Mouse (Mus musculus) limb, embryonic 12.5 days (tissue): ENCODE data around the gene Foxd1. TPM values are rescaled to one million over a fixed set of nuclear protein-coding genes. Genes with fewer than 3 reads are reported as not detected.

ENCODE experiments used
- ATAC-seq: fragments of 200-750 bp; cut with Nextera tagmentation; 2 replicates; pipeline ENCODE4 v1.8.0; 2017; ENCODE audit warnings: low read depth, moderate TSS enrichment; ENCODE audit not compliant: insufficient number of reproducible peaks, insufficient read depth, low FRiP score, low TSS enrichment
- H3K27ac ChIP-seq: fragments of 300-500 bp; sonication (generic); 2 replicates; pipeline ENCODE4 v1.5.1; 2016; ENCODE audit warnings: mild to moderate bottlenecking, moderate library complexity
- H3K27me3 ChIP-seq: fragments of 300-500 bp; sonication (generic); 2 replicates; pipeline ENCODE4 v1.6.1; 2016; ENCODE audit warnings: mild to moderate bottlenecking, moderate library complexity
- H3K36me3 ChIP-seq: fragments of 300-500 bp; sonication (generic); 2 replicates; pipeline ENCODE4 v1.6.1; 2016; ENCODE audit warnings: mild to moderate bottlenecking, moderate library complexity
- H3K4me1 ChIP-seq: fragments of 300-500 bp; sonication (generic); replicated peaks from 2 replicates; pipeline ENCODE4 v1.6.1; 2016
- H3K4me2 ChIP-seq: fragments of 300-500 bp; sonication (generic); 2 replicates; pipeline ENCODE4 v1.6.1; 2016; ENCODE audit warnings: mild to moderate bottlenecking, moderate library complexity
- H3K4me3 ChIP-seq: fragments of 300-500 bp; sonication (generic); replicated peaks from 2 replicates; pipeline ENCODE4 v1.5.1; 2016; ENCODE audit warnings: mild to moderate bottlenecking
- H3K9ac ChIP-seq: fragments of 300-500 bp; sonication (generic); replicated peaks from 2 replicates; pipeline ENCODE4 v1.6.1; 2016; ENCODE audit warnings: mild to moderate bottlenecking, moderate library complexity
- H3K9me3 ChIP-seq: fragments of 300-500 bp; sonication (generic); 2 replicates; pipeline ENCODE4 v1.6.1; 2016; ENCODE audit warnings: mild to moderate bottlenecking, moderate library complexity
- WGBS: fragments of 180-500 bp; shearing (Covaris S2); methylation state at CpG from one replicate; pipeline ENCODE4 v1.1.7; 2016; 5-methylcytosine and 5-hydroxymethylcytosine counted together
- polyA plus RNA-seq: library from polyadenylated mRNA; unstranded; fragments of >200 nt; fragmentation: Nextera tagmentation; extraction: Ambion mirVana; gene quantifications from 2 replicates; pipeline ENCODE4 v1.2.1, GENCODE M21; 2016

The Foxd1 gene
- polyA plus RNA-seq, 1 experiment from 2014 or later = 0.25 TPM

DNA sequence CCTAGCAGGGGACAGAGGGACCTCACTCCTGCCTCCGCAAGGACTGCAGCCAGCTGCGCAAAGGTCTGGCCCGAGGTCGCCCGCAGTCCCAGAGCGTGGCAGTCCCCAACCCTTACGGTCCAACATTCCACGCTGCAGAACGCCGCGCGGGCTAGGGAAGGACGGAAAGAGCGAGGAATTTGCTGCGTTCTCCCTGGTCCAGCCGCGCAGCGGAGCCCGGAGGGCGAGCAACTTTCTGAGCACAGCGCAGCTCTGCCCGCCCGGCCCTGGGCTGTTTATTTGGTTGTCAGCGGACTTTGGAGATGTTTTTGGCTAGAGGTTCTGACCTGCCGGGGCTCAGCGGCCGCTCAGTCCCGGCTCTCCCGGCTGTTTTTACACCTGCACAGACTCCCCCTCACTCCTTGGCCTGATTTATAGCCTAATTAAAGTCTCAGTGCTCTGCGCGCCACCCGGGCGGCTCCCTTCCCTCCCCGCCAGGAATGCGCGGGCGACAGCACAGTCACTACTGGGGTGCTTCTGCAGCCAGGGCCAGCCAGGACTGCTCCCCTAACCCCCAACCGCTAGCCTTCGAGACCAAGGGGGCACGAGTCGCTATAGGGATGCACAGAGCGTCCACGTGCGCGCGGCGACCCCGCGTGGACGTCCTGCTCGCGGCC is 11.9 kb downstream of the Foxd1 start:
- Histone ChIP-seq H3K9ac (no peak overlapping the region), H3K27me3 (peaks cover 85% of the 10 kb centered on the region), H3K4me1 (peaks cover 15% of the 10 kb centered on the region), H3K4me2 (peak overlapping the region; percentile 59), H3K27ac (no peak overlapping the region), H3K36me3 (no peaks in the 10 kb centered on the region), H3K4me3 (peak overlapping the region; percentile 35), H3K9me3 (no peaks in the 10 kb centered on the region)
- WGBS = under 1% methylated on average over 52 of the region's 52 CpGs
- ATAC-seq = peak; percentile 66

DNA sequence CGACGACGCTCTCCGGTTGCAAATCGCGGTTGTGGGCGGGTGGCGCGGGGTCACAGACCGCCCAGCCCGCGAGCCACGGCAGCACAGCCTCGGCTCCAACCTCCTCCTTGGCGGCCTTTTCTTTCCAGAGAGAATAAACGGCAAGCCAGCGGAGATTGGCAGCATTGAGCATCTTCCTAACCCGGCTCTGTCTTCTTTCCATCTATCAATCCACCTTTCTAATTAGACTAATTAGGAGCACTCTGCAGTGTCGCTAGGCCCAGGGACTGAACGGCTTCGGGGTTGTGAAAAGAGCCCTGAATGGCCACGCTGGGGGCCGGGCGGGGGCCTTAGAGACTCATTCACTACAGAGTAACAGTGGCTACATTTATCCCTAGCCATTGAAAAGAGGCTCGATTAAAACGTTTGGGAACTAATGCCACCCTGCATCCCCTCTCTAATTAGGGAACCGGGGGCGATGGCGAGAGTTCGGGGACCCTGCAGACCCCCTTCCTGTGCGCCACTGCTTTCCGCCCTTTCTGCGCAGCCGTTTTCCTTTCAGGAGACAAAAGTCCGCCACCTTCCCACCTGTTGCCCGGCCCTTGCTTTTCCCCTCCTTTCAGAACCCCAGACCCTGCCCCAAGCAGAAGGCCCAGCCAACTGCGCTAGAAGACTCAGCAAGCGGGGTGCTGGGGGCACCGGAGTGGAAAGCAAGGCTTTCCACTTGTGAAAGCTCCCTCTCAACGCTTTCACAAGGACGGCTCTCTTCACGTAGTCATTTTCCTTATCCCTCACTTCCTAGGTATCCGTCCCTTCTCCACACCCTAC is 12.6 kb downstream of the Foxd1 start:
- Histone ChIP-seq H3K27ac (no peak overlapping the region), H3K4me2 (peak overlapping the region; percentile 59), H3K9ac (no peak overlapping the region), H3K9me3 (no peaks in the 10 kb centered on the region), H3K36me3 (no peaks in the 10 kb centered on the region), H3K27me3 (peaks cover 85% of the 10 kb centered on the region), H3K4me3 (peak overlapping the region; percentile 35), H3K4me1 (peaks cover 15% of the 10 kb centered on the region)
- ATAC-seq = 0 out of 2 replicates have a peak, but pooled peaks have one; percentile 42
- 1% methylated on average over 43 of the region's 43 CpGs for WGBS

DNA sequence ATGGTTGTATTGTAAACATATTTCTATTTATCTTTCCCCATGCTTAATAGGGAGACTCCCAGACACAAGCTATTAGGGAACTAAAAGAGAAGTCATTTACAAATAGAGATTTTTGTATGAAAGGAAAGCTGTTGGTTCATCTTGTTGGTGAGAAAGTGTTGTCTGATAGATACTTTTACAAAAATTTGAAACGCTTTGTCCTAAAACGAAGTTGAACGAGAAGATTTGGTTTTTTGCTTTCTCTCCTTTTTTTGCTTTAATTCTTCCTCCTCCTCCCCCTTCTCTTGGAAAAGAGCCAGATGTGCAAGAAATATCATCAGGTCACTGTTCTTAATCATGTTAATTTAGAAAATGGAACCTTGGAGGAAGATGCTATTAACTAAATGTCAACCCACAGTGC is 13.6 kb downstream of the Foxd1 start:
- H3K4me2 ChIP-seq = no peak overlapping the region
- H3K9me3 ChIP-seq = no peaks in the 10 kb centered on the region
- H3K4me3 ChIP-seq = no peak overlapping the region
- no peaks in the 10 kb centered on the region for H3K36me3 ChIP-seq
- peaks cover 82% of the 10 kb centered on the region for H3K27me3 ChIP-seq
- no peak for ATAC-seq
- 6% methylated on average over 3 of the region's 3 CpGs for WGBS
- H3K4me1 ChIP-seq = peaks cover 15% of the 10 kb centered on the region
- H3K27ac ChIP-seq = no peak overlapping the region
- H3K9ac ChIP-seq = no peak overlapping the region

DNA sequence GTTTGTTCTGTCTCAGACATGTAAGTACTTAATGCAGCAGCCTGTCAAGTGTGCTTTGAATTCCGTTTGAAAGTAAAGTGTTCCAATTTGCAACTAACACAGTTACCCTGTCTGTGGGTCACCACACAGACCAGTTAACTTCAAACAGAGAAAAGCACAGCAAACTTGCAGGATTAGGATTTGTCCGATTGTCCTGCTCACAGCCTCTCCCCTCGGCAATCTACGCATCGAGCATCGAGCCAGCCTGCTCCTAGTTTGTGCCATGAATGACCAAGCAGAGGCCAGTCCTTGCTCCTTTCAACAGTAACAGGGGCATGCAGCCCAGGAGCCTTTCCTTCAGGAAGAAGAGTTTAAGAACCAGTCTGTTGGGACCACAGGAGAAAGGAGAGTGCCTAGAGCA is 15.0 kb downstream of the Foxd1 start:
- WGBS = 11% methylated on average over 6 of the region's 6 CpGs
- no peak for ATAC-seq
- Histone ChIP-seq H3K36me3 (no peaks in the 10 kb centered on the region), H3K9ac (no peak overlapping the region), H3K27me3 (peaks cover 72% of the 10 kb centered on the region), H3K4me2 (no peak overlapping the region), H3K4me1 (peaks cover 15% of the 10 kb centered on the region), H3K4me3 (no peak overlapping the region), H3K27ac (no peak overlapping the region), H3K9me3 (no peaks in the 10 kb centered on the region)

DNA sequence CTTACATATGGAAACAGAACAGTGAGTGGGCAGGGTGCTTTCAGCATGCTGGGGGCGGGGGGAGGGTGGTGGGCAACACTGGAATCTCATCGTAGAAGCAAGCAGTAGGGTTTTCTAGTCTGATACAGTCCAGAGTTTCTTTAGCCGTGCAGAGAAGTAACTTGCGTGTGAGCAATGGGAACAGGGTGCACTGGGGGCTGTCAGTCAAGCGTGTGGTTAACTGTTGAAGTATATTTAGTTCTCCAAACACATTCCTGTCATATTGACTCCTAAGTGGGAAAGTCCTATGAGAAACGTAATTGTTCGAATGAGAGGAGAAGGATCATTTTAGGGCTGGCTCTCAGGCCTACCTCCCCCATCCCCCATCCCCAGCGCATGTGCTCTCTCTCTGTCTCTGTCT is 20.5 kb downstream of the Foxd1 start:
- H3K27ac ChIP-seq = no peak overlapping the region
- H3K4me2 ChIP-seq = no peak overlapping the region
- H3K9ac ChIP-seq = no peak overlapping the region
- H3K36me3 ChIP-seq = no peaks in the 10 kb centered on the region
- ATAC-seq = no peak
- H3K27me3 ChIP-seq = peaks cover 36% of the 10 kb centered on the region
- H3K4me1 ChIP-seq = no peaks in the 10 kb centered on the region
- no peaks in the 10 kb centered on the region for H3K9me3 ChIP-seq
- H3K4me3 ChIP-seq = no peak overlapping the region
- WGBS = 67% methylated on average over 8 of the region's 8 CpGs

DNA sequence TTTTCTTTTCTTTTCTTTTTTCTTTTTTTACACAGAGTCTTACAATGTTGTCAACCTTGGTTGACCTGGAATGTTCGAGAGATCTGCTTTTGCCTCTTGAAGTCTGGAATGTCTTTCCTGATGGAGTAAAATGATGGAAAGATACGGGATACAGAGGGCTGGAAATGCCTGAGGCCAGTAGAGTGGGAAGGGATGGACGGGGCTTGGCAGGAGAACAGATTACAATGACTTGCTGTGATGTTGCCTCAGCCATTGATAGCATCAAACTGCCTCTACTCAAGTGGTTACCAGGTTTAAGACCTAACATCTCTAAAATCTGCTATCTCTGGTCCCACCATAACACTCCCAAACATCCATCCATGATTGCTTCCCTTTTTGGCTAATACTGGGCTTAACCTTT is 20.9 kb downstream of the Foxd1 start:
- Histone ChIP-seq H3K36me3 (no peaks in the 10 kb centered on the region), H3K27ac (no peak overlapping the region), H3K4me1 (no peaks in the 10 kb centered on the region), H3K4me3 (no peak overlapping the region), H3K4me2 (no peak overlapping the region), H3K9ac (no peak overlapping the region), H3K27me3 (peaks cover 32% of the 10 kb centered on the region), H3K9me3 (no peaks in the 10 kb centered on the region)
- no peak for ATAC-seq
- WGBS = 54% methylated on average over 3 of the region's 3 CpGs

DNA sequence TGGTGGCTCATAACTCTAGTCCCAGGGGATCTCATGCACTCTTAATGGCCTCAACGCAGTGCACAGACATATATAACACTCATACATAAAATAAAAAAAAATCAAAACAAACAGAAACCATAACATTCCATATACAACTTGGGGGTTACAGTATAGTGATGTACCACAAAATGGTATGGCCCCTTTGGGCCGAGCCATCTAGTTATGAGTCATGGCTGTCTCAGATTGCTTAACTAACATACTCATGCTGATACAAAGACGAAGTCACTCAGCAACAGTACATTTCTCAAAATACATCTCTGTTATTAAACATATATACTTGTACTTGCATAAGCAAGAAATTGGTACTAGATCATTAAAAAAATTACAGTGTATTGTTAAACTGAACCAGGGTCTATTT is 23.7 kb downstream of the Foxd1 start:
- Histone ChIP-seq H3K36me3 (no peaks in the 10 kb centered on the region), H3K9me3 (peaks cover 6% of the 10 kb centered on the region; the same call in 1 of the 2 replicates), H3K4me1 (no peaks in the 10 kb centered on the region), H3K4me2 (no peak overlapping the region), H3K9ac (no peak overlapping the region), H3K27me3 (peaks cover 16% of the 10 kb centered on the region), H3K27ac (no peak overlapping the region), H3K4me3 (no peak overlapping the region)
- ATAC-seq = no peak
- 92% methylated on average over 3 of the region's 3 CpGs for WGBS

DNA sequence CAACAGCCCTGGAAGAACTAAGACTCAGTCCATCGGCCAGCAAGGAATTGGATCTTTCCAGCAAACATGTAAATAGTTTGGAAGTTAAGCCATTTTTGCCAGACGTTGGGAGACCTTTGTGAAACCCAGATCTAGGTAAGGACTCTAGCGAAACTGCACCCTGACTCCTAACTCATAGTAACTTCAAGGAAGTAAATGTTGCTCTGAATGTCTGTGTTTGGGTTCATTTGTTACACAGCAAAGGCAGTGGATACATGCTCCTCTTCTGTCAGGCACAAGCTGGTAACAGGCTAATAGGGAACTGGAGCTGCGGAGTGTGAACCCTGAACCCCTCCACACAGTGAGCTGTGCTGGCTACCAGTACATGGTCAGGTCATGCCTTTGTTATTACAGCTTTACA is 28.7 kb downstream of the Foxd1 start:
- Histone ChIP-seq H3K4me3 (no peak overlapping the region), H3K9me3 (peaks cover 17% of the 10 kb centered on the region; the same call in 1 of the 2 replicates), H3K4me2 (no peak overlapping the region), H3K36me3 (no peaks in the 10 kb centered on the region), H3K4me1 (no peaks in the 10 kb centered on the region), H3K9ac (no peak overlapping the region), H3K27ac (no peak overlapping the region), H3K27me3 (peaks cover 21% of the 10 kb centered on the region; the same call in 1 of the 2 replicates)
- no peak for ATAC-seq
- 93% methylated on average over 4 of the region's 4 CpGs for WGBS

DNA sequence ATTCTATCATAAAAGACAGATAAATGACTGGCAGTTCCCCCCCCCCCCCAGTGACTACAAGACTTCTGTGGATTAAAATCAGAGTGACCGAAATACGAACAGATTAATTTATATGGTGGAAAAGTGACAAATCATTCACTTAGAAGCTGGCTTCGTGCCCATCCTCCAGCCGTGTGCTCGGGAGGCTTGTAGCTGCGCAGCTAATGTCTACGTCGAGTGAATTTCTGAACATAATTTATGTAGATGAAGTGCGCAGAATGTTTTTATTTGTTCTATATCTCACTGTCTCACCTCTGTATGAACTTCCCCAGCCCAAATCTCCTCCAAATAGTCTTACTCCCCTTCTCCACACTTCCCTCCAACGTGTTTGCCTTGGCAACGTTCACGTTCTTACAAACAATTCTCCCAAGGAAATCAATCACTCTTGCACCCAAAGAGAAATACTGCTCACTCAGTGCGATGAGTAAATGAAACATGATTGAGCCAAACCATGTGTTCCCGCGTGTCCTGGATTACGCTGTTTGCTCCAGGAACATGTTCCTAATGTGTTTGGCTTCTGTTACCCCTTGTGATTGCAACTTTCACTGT is 30.0 kb downstream of the Foxd1 start:
- H3K4me1 ChIP-seq = no peaks in the 10 kb centered on the region
- no peak overlapping the region for H3K4me3 ChIP-seq
- no peak overlapping the region for H3K27ac ChIP-seq
- H3K36me3 ChIP-seq = no peaks in the 10 kb centered on the region
- peaks cover 26% of the 10 kb centered on the region for H3K27me3 ChIP-seq
- H3K9ac ChIP-seq = no peak overlapping the region
- peaks cover 17% of the 10 kb centered on the region; the same call in 1 of the 2 replicates for H3K9me3 ChIP-seq
- no peak for ATAC-seq
- no peak overlapping the region for H3K4me2 ChIP-seq
- WGBS = 79% methylated on average over 16 of the region's 16 CpGs

DNA sequence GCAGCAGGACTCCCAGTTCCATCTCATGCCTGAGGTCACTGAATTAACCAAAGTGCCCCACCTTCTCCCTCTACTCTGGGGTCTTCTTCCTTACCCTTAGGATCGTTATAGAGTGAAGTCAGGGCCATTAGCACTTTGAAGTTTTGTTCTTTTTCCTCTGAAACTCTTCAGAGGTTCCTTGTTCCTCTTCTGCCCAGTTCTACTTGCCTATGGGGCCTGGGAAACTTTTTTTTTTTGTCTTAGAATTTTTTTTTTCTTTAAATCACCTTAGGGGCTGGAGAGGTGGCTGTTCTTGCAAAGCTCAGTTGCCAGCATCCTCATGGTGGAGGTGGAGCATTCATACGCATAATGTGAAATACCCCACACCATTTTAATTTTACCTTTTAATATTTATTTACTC is 31.8 kb downstream of the Foxd1 start:
- peaks cover 7% of the 10 kb centered on the region; the same call in 1 of the 2 replicates for H3K4me1 ChIP-seq
- no peak overlapping the region for H3K27ac ChIP-seq
- 82% methylated on average over 2 of the region's 2 CpGs for WGBS
- H3K4me2 ChIP-seq = no peak overlapping the region
- H3K36me3 ChIP-seq = no peaks in the 10 kb centered on the region
- H3K27me3 ChIP-seq = peaks cover 44% of the 10 kb centered on the region
- H3K9ac ChIP-seq = no peak overlapping the region
- no peak overlapping the region for H3K4me3 ChIP-seq
- no peak for ATAC-seq
- H3K9me3 ChIP-seq = peaks cover 17% of the 10 kb centered on the region; the same call in 1 of the 2 replicates

DNA sequence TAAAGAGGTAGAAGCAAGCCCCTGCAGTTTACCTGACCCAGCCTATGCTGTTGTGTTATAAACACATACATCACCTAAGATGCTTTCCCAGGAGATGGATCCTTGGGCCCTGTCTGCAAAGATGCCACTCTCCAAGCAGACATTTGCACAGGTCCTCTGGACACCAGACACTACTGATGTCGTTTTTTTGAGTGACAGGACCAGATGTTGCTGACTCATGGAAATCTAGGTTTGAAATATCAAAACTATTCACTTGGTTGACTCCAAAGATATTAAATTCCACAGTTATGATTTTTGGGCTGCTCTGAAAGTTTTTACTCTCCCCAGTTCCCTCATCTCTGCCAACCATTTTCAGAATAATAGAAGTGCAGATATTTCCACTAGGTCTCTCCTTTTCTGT is 35.0 kb downstream of the Foxd1 start:
- H3K4me3 ChIP-seq = no peak overlapping the region
- WGBS = 44% methylated on average over 1 of the region's 1 CpGs
- H3K9me3 ChIP-seq = peaks cover 11% of the 10 kb centered on the region; the same call in 1 of the 2 replicates
- peaks cover 35% of the 10 kb centered on the region for H3K4me1 ChIP-seq
- no peak overlapping the region for H3K9ac ChIP-seq
- ATAC-seq = no peak
- no peaks in the 10 kb centered on the region for H3K36me3 ChIP-seq
- no peak overlapping the region for H3K4me2 ChIP-seq
- H3K27me3 ChIP-seq = peaks cover 66% of the 10 kb centered on the region
- no peak overlapping the region for H3K27ac ChIP-seq
